Mouse (Mus musculus): ENCODE data around the gene Epo.

GRCm38 (mm10) chr5:137529221-137529995, 3.6 kb downstream of the Epo start:
- TF ChIP-seq POLR2A (IDR thresholded peaks at IDR 0.05; ENCODE audit: low read depth, low read length) = no peak
- no peak for TF ChIP-seq CTCF (IDR thresholded peaks at IDR 0.05; ENCODE audit: extremely low read depth, insufficient read length, insufficient replicate concordance, low read depth, low read length)

Data from small intestine, adult 2 months (tissue).